Mouse (Mus musculus) kidney, adult 11 months (tissue): ENCODE results near the gene Ceacam2.
"Not testable (repeated sequence)": the region's sequence is repeated elsewhere in the genome, so short reads cannot be mapped to it uniquely, and the experiment has no call there.

Experiments
- DNase-seq: peaks from one replicate; pipeline ENCODE4 v3.0.0; 2022

Ceacam2 gene

GRCm38 (mm10) chr7:25539376-25539907, at the start of gene Ceacam2:
Ceacam2 (minus strand) TSS chr7:25539857.
- DNase-seq: not testable (repeated sequence)

GRCm38 (mm10) chr7:25585351-25586204, 45.9 kb upstream of the Ceacam2 start:
- DNase-seq: no peak

GRCm38 (mm10) chr7:25584651-25585050, 45.0 kb upstream of the Ceacam2 start:
- no peak for DNase-seq

DNA sequence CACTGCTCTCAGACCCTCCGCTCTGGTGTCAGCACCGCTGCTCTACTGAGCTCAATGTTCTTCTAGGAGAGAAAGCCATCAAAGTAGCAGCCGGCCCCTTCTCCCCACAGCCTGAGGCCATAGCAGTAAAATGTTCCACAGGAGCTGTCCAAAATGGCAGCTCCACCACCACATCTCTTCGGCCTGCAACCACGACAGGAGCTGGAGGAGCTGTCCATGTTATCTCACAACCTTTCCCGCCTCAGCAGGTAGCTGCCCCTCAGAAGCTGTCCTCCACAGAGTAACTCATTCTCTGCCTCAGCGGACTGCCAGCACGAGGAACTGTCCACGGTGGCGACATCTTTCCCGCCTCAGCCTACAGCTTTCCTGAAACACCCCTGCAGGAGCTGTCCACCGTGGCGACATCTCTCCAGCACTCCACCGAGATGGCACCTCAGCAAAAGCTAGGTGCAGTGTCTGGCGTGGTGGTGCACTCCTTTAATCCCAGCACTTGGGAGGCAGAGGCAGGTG, 42.7 kb upstream of the Ceacam2 start:
- no peak for DNase-seq

DNA sequence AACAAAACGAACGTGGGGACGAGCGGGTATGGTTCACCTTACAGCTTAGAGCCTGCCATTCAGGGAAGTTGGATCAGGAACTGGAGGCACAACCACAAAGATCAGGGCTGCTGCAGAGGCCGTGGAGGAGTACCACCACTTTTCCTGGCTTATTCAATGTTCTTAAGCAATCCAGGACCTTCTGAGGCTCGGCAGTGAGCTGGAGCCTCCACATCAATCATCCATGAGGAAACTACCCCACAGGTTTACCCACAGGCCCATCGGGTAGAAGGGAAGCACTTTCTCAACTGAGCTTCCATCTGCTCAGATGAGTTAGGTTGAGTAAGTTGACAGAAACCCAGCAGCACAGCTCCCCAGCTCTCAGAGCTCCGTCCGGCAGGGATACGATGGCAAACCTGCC, 39.8 kb upstream of the Ceacam2 start:
- no peak for DNase-seq

- not testable (repeated sequence) for DNase-seq
Measured at GRCm38 (mm10) chr7:25576793-25577437, 37.3 kb upstream of the Ceacam2 start.

- DNase-seq: not testable (repeated sequence)
Measured at GRCm38 (mm10) chr7:25576308-25576707, 36.7 kb upstream of the Ceacam2 start.

GRCm38 (mm10) chr7:25575870-25576269, 36.2 kb upstream of the Ceacam2 start:
- no peak for DNase-seq

DNA sequence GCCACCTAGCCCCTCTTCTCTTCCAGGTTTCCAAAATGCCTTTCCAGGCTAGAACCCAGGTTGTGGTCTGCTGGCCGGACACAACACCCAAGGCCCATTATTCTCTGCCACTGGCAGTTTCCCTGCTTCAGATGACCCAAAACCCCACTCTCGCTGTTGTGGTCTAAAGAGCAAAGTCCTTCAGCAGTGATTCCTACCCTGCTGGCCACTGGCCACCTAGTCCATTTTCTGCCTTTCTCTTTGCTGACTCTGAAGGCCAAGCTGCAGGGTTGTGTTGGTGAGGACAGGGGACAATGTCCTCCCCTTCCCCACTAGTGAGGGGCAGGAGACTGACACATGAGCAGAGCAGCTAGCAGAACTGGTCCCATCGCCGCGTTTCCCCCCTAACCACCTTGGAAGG, 35.4 kb upstream of the Ceacam2 start:
- DNase-seq: peak; percentile 77

DNA sequence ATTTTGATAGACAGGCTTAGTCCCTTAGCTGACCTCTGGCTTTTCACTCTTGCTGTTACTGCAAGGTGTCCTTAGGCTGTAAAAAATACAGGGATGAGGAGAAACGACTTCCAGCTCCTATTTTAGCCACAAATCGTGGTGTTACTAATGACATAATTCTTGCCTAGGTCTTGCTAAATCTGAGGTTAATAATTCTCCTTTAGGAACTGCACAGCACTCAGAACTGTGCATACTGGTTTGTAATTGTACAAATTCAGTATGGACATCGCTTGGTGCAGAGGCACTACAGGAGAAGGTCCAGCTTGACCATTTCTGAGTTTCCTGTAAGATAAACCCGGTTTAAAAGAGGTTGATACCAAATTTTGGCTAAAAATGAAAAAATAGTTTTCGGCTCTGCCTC, 34.1 kb upstream of the Ceacam2 start:
- not testable (repeated sequence) for DNase-seq

DNA sequence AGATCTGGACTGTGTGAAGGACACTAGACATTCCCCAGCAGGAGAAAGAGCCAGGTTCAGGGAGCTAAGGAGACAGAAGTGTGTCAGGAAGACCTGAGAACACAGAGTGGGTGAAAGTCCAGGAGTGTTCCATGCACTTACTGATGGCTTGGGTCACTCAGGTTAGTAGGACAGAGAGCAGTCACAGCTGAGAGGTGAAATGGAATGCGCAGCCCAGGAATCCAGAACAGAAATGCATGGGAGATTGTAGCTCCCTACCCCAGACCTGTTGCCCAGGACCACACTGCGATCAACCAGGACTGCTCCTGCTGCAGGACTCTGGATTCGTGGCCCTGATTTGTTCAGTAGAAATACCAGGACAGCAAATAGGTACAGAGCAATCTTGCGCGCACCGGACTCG, 29.1 kb upstream of the Ceacam2 start:
- DNase-seq: peak; percentile 72

DNA sequence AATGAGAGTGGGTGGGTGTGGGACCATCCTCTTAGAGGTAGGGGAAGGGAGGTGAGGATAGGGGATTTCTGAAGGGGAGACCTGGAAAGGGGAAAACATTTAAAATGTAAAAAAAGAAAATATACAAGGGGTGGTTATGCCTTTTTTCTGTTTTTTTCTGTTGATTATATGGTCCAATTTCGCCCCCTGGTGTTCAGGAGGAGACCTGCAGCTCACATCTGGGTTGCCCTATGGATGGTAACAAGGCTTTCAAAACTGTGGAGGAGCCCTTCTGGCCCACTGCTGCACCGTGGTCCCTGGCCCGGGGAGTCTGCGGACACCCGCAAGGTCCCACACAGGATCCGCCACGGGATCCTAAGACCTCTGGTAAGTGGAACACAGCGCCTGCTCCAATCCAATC, 1.8 kb upstream of the Ceacam2 start:
- DNase-seq: not testable (repeated sequence)

DNA sequence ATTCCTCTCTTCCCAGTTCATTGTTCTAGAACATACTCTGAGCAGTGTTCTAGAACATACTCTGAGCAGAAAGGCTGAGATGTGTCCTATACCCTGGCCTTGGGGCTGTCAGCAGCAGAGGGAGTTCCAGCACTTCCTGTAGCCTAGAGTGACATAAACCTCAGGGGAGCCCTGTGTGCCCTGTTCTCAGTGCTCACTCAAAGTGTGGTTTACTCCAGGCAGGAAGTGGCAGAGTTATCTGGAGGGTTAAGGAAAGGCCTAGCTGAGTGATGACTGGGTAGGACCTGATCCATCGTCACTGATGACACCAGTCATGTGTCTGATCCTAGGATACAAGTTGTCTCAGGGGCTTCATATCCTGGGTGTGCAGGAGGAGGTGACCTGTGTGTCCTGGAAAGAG, 297 bp upstream of the Ceacam2 start:
- DNase-seq: not testable (repeated sequence)

DNA sequence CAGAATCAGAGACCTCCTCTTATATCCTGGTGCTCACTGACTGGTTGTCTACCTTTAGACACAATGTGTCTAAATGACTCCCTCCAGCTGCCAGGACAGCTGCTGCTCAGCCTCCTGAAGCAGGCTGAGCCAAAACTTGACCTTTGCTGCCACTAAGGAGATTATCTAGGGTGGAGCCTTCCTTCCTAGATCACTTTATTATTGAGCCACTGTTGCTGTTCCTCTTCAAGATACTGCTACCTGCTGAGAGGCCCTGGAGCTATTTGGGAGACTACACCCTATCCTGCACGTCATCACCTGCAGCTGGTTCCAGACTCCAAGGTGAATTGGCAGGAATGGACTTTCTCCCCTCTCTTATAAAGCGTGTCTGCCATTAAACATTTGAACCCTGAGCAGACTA, 8.8 kb downstream of the Ceacam2 start:
- DNase-seq: no peak

- DNase-seq: peak; percentile 47
Measured at GRCm38 (mm10) chr7:25516070-25516777, 23.4 kb downstream of the Ceacam2 start.

DNA sequence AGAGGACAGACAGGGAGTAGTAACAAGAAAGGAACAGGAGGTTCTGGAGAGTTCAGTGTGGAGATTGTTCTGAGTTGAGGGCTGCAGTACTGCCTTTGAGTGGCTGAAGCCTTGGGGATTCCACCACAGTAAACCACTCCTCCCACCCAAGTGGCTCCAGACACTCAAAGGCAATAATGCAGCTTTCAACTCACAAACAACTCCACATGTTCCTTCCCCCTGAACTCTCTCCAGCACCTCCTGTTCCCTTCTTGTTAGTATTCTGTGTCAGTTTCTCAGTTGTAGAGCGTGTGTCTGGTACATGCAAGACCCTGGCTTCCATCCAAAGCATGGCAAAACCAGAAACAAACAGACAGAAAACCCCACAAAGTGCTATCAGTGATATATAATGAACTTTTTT, 24.0 kb downstream of the Ceacam2 start:
- DNase-seq: not testable (repeated sequence)

- DNase-seq: no peak
Measured at GRCm38 (mm10) chr7:25509925-25510324, 29.7 kb downstream of the Ceacam2 start.

- DNase-seq: no peak
Measured at GRCm38 (mm10) chr7:25494649-25495048, 45.0 kb downstream of the Ceacam2 start.

DNA sequence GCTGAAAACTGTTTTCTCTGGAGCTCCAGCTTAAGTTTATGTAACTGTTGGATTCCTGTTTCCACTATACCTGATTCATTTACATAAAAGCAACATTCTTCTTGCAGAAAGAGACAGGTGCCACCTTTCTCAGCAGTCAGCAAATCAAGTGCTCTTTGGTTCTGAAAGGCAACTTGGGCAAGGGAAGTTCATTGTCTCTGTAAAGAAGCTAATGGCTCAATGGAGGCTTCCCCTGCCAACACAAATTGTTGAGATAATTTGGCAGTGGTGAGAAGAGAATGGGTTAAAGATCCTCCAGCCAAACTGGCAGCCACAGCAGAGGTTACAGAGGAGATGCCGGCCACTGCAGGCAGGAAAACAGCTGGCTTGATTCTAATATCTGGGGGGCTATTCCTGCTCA, 49.0 kb downstream of the Ceacam2 start:
- DNase-seq: peak; percentile 23

DNA sequence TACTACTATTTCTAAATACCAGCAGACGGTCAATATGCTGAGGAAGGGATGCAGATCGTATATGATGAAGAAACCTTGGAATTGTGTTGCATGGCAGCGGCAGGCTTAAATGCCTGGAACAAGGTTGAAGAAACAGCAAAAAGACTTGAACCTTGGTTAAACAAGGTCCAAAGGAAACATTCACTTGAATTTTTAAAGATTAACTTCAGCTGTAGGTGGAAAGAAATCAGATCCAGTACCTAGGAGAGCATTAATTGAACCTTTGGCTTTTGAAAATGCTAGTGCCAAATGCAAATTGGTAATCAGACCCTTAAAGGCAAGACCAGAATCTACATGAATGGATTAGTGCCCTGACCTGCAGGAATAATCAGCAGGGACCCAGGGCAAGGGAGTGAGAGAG, 50.3 kb downstream of the Ceacam2 start:
- DNase-seq: peak; percentile 39

- DNase-seq: peak; percentile 78
Measured at GRCm38 (mm10) chr7:25486186-25486585, 53.5 kb downstream of the Ceacam2 start.

GRCm38 (mm10) chr7:25485061-25485460, 54.6 kb downstream of the Ceacam2 start:
- no peak for DNase-seq

DNA sequence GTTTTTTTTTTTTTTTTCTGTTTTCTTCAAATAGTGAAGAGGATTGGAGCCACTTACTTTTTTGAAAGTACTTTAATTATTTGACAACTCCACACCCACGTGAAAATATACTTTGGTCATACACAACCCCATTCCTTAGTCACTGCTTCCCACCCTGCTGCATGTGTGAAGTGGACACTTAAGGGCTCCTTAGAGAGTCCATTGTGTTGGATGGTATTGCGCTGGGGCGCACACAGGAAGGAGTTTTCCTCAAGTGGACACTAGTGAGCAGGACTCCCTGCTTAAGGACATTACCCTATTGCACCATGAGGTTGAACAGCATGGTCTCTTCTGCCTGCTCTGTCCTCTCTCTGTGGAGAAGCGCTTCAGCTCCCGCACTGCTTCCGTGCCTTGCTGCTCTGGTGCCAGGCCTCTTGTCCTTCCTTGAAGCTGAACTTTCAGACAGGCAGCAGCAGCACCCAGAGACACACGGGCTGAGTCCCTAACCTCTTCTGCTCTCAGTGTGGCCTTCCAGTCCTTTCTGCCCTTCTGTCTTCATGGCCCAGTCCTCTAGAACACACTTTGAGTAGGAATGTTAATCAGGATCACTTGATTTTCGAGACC, 56.4 kb downstream of the Ceacam2 start:
- no peak for DNase-seq
